In genomic region chr17:6958881-6959280, GRCm38 (mm10) we compare ENCODE assay signal across 14 mouse cellular contexts. TPM values are rescaled to one million over a fixed set of nuclear protein-coding genes. Genes with fewer than 3 reads are reported as not detected.
DNase-seq lines count a peak whose midpoint lies in the region; ATAC-seq and TF ChIP-seq lines count a peak whose summit lies in the region.
"Not testable (repeated sequence)": the region's sequence is repeated elsewhere in the genome, so short reads cannot be mapped to it uniquely, and the experiment has no call there.
"Had no signal": no experiment of that assay in that cellular context is flagged by ENCODE, and none has a peak within 500 bp of the region (broad histone marks: within the 10 kb centered on the region; RNA-seq: fewer than 3 reads in every experiment).

No protein-coding gene starts in this region.

- not testable (repeated sequence) for TF ChIP-seq POLR2A in liver, adult 2 months (IDR thresholded peaks at IDR 0.05; ENCODE audit: extremely low read depth, insufficient read depth, low read length)

- not testable (repeated sequence) for H3K4me1 ChIP-seq in intestine, embryonic 14.5 days (replicated peaks; ENCODE audit: control insufficient read depth, insufficient read depth, low read length); liver, adult 2 months (ENCODE audit: control insufficient read depth, insufficient read depth, low read length)

- not testable (repeated sequence) for H3K36me3 ChIP-seq in intestine, embryonic 14.5 days (ENCODE audit: control insufficient read depth, insufficient read depth, low read length); liver, adult 2 months (ENCODE audit: control insufficient read depth, insufficient read depth, low read length)

- TF ChIP-seq CTCF in liver, adult 2 months (IDR thresholded peaks at IDR 0.05; ENCODE audit: low read depth, low read length) = not testable (repeated sequence)

- not testable (repeated sequence) for H3K9ac ChIP-seq in intestine, embryonic 14.5 days (ENCODE audit: low read length); liver, adult 2 months (ENCODE audit: low read depth, low read length)

- ATAC-seq in intestine, embryonic 14.5 days (replicated peaks; ENCODE audit: low FRiP score, low TSS enrichment, low read depth) = not testable (repeated sequence)

- not testable (repeated sequence) for H3K79me2 ChIP-seq in liver, adult 2 months (ENCODE audit: control insufficient read depth, insufficient read depth, low read length)

- not testable (repeated sequence) for H3K4me2 ChIP-seq in intestine, embryonic 14.5 days (ENCODE audit: low read length)

- not testable (repeated sequence) for H3K27me3 ChIP-seq in intestine, embryonic 14.5 days (replicated peaks; ENCODE audit: control insufficient read depth, insufficient read depth, low read length); liver, adult 2 months (ENCODE audit: control insufficient read depth, insufficient read depth, low read length)

- not testable (repeated sequence) for H3K9me3 ChIP-seq in intestine, embryonic 14.5 days (ENCODE audit: control insufficient read depth, low read length)

- peak; percentile 37 for DNase-seq in adrenal gland, adult 2 months
- peak; percentile 10 to 11 for DNase-seq in cerebellum, adult 18-20 months
- DNase-seq in gastrocnemius, adult 18-20 months (ENCODE audit: low spot score) = peak; percentile 21
- peak; percentile 23 to 28 for DNase-seq in heart, adult 18-20 months
- DNase-seq in intestine, embryonic 14.5 days (ENCODE audit: low spot score) = peak; percentile 33
- peak; percentile 50 for DNase-seq in liver, adult 2 months (ENCODE audit: extremely low read depth, low read depth, low spot score)
- peak; percentile 70 for DNase-seq in skeletal muscle tissue, adult 2 months (ENCODE audit: low read depth, low spot score)

- H3K4me3 ChIP-seq in intestine, embryonic 14.5 days (ENCODE audit: low read depth, low read length); liver, adult 2 months (ENCODE audit: insufficient read depth, low read depth, low read length): not testable (repeated sequence)

- not testable (repeated sequence) for H3K27ac ChIP-seq in intestine, embryonic 14.5 days (ENCODE audit: low read depth); liver, adult 2 months (replicated peaks; ENCODE audit: insufficient read depth, low read depth, low read length)

- WGBS in intestine, embryonic 14.5 days = 63% methylated on average over 5 of the region's 8 CpGs
- 37% methylated on average over 7 of the region's 8 CpGs for WGBS in liver, adult 2 months

RNA-seq across cellular contexts. Expression of gene Tagap1, which starts 2.1 kb away (rescaled TPM):
- total RNA-seq in adrenal gland, adult 2 months (2021) = 10 to 100 TPM; 18.1 to 18.2 TPM
- 6.3 and 8.1 TPM in 2 replicates for polyA plus RNA-seq in adrenal gland, adult 2 months (2012; rRNA removed)
- 10 to 100 TPM; 13.4 to 15.7 TPM for total RNA-seq in gastrocnemius, adult 18-20 months (2021)
- total RNA-seq in heart, adult 18-20 months (2021) = 1 to 10 TPM; 9.3 to 9.7 TPM
- polyA plus RNA-seq in intestine, embryonic 14.5 days (2014; fragmentation: Nextera tagmentation; extraction: Ambion mirVana) = 62.2 and 66.8 TPM in 2 replicates
- 6.8 and 7.0 TPM in 2 replicates for total RNA-seq in liver, adult 2 months (2014; rRNA removed)
- polyA plus RNA-seq in liver, adult 2 months (2012; rRNA removed) = 6.9 and 10.9 TPM in 2 replicates

RNA-seq across cellular contexts. Expression of gene Rsph3b, which starts 10.4 kb away (rescaled TPM):
- 10 to 100 TPM; 40.9 to 49.0 TPM for total RNA-seq in adrenal gland, adult 2 months (2021)
- 46.6 and 48.9 TPM in 2 replicates for polyA plus RNA-seq in adrenal gland, adult 2 months (2012; rRNA removed)
- 10 to 100 TPM; 25.4 to 26.9 TPM for total RNA-seq in gastrocnemius, adult 18-20 months (2021)
- total RNA-seq in heart, adult 18-20 months (2021) = 10 to 100 TPM; 58.5 to 59.3 TPM
- polyA plus RNA-seq in intestine, embryonic 14.5 days (2014; fragmentation: Nextera tagmentation; extraction: Ambion mirVana) = 42.6 and 45.6 TPM in 2 replicates
- 19.1 and 20.4 TPM in 2 replicates for total RNA-seq in liver, adult 2 months (2014; rRNA removed)
- 17.0 and 20.5 TPM in 2 replicates for polyA plus RNA-seq in liver, adult 2 months (2012; rRNA removed)

RNA-seq across cellular contexts. Expression of gene Rnaset2b, which starts 11.6 kb away (rescaled TPM):
- 100 to 1,000 TPM; 458 to 572 TPM for total RNA-seq in adrenal gland, adult 2 months (2021)
- polyA plus RNA-seq in adrenal gland, adult 2 months (2012; rRNA removed) = 68.6 and 105 TPM in 2 replicates
- 100 to 1,000 TPM; 113 to 139 TPM for total RNA-seq in gastrocnemius, adult 18-20 months (2021)
- total RNA-seq in heart, adult 18-20 months (2021) = 100 to 1,000 TPM; 187 to 203 TPM
- polyA plus RNA-seq in intestine, embryonic 14.5 days (2014; fragmentation: Nextera tagmentation; extraction: Ambion mirVana) = 207 and 216 TPM in 2 replicates
- total RNA-seq in liver, adult 2 months (2014; rRNA removed) = 160 and 194 TPM in 2 replicates
- 113 and 123 TPM in 2 replicates for polyA plus RNA-seq in liver, adult 2 months (2012; rRNA removed)

RNA-seq across cellular contexts. Expression of gene Gm49721, which starts 19.8 kb away (rescaled TPM):
- under 1 TPM; 0.31 to 0.63 TPM for total RNA-seq in adrenal gland, adult 2 months (2021)
- 4.4 and 5.8 TPM in 2 replicates for polyA plus RNA-seq in adrenal gland, adult 2 months (2012; rRNA removed)
- total RNA-seq in gastrocnemius, adult 18-20 months (2021) = under 1 TPM; 0.12 to 0.39 TPM
- total RNA-seq in heart, adult 18-20 months (2021) = not detected
- polyA plus RNA-seq in intestine, embryonic 14.5 days (2014; fragmentation: Nextera tagmentation; extraction: Ambion mirVana) = 0.08 and 0.30 TPM in 2 replicates
- total RNA-seq in liver, adult 2 months (2014; rRNA removed) = 0.47 TPM in 1 of 2 replicates, not detected in the other
- 0.17 TPM in 2 replicates for polyA plus RNA-seq in liver, adult 2 months (2012; rRNA removed)
- total RNA-seq: common myeloid progenitor, adult 5-6 weeks; gastrocnemius, postnatal 14 days; heart, adult 2 months; heart, postnatal 25 days; hematopoietic stem cell, adult 5-6 weeks had no signal
- polyA plus RNA-seq: erythroblast, embryonic 14.5 days; heart, adult 2 months; intestine, embryonic 16.5 days had no signal

Comparison
In these comparisons a context has a peak if more than half of its experiments do, and no peak if none do; other contexts are left out.
1. DNase-seq: peak in every context shown above with its lines; median percentile 70 in skeletal muscle tissue, adult 2 months; 50 in liver, adult 2 months; 37 in adrenal gland, adult 2 months; 33 in intestine, embryonic 14.5 days; 26 in heart, adult 18-20 months; 21 in gastrocnemius, adult 18-20 months; 10 in cerebellum, adult 18-20 months.